Mouse (Mus musculus): ENCODE data around the gene Rnls. TPM values are rescaled to one million over a fixed set of nuclear protein-coding genes. Genes with fewer than 3 reads are reported as not detected.

Gene Rnls
- polyA plus RNA-seq, 1 experiment = not detected

DNA sequence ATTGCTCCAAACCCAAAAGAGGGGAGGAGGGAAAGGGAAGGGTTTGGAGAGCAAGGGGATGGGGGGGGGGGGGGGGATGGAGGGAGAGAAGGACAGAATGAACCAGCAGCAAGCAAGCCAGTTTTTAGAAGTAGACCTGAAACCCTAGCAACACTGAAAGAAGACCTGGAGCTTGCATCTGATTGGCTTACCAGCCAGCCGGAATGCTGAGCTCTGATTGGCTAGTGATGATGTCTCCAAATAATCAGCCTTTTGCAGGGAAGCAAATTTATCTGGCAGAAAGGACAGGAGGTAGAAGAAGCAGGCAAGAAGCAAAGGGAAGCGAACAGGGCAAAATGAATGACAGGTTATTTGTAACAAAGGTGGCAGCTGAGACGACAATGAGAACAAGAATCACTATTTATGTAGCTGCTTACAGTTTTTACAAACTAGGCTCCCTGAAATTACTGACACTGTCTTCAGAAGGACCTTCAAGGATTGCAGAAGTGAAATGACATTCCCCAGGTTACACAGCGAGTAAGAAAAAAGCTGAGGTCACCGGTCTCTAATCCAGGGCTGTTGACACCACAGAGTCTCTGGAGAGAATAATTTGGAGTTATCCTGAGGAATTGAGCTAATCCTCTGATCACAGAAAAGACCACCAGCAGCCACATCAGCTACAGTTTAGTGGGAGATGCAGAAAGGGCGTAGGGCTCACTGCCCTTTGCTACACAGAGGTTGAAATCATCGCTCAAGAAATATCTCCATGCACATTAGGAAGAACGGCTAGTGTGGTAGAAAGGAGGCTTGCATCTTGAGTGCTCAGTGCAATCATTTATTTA is 167.7 kb downstream of the Rnls start:
- TF ChIP-seq POLR2A (IDR thresholded peaks at IDR 0.05; ENCODE audit: borderline replicate concordance, control insufficient read depth, low read depth, low read length) (no peak), CTCF (IDR thresholded peaks at IDR 0.05; ENCODE audit: control insufficient read depth, insufficient read depth, low read length) (no peak)
- WGBS = 27% methylated on average over 8 of the region's 8 CpGs
- Histone ChIP-seq H3K27ac (ENCODE audit: control insufficient read depth, insufficient read depth, low read depth, low read length, poor library complexity) (no peak overlapping the region), H3K4me3 (replicated peaks; ENCODE audit: control insufficient read depth, low read depth, low read length) (no peak overlapping the region), H3K4me1 (ENCODE audit: control insufficient read depth, insufficient read depth, low read length) (peaks cover 2% of the 10 kb centered on the region; the same call in 1 of the 2 replicates)

DNA sequence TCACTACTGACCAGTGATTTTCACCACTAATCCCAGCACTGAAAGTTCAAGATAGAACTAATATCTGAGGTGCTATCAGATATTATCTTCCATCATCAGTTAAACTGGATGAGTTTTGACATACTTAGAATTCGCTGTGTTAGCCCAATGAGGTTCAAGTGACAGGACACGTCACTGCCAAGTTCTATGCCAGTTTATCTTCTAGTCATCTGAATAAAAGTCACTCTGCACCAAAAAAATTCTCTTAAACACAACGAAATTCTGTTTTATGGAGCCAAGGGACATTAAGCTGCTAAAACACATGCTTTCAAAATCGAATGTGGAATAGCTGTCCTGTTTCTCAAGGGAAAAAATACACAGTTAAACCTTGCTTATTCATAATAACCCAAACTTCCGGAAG is 168.3 kb downstream of the Rnls start:
- WGBS = 12% methylated on average over 5 of the region's 5 CpGs
- TF ChIP-seq POLR2A (IDR thresholded peaks at IDR 0.05; ENCODE audit: borderline replicate concordance, control insufficient read depth, low read depth, low read length) (no peak), CTCF (IDR thresholded peaks at IDR 0.05; ENCODE audit: control insufficient read depth, insufficient read depth, low read length) (no peak)
- no peak overlapping the region; the same call in 1 of the 2 replicates for H3K27ac ChIP-seq (ENCODE audit: control insufficient read depth, insufficient read depth, low read depth, low read length, poor library complexity)
- peaks cover 2% of the 10 kb centered on the region; the same call in 1 of the 2 replicates for H3K4me1 ChIP-seq (ENCODE audit: control insufficient read depth, insufficient read depth, low read length)
- H3K4me3 ChIP-seq (replicated peaks; ENCODE audit: control insufficient read depth, low read depth, low read length) = no peak overlapping the region

DNA sequence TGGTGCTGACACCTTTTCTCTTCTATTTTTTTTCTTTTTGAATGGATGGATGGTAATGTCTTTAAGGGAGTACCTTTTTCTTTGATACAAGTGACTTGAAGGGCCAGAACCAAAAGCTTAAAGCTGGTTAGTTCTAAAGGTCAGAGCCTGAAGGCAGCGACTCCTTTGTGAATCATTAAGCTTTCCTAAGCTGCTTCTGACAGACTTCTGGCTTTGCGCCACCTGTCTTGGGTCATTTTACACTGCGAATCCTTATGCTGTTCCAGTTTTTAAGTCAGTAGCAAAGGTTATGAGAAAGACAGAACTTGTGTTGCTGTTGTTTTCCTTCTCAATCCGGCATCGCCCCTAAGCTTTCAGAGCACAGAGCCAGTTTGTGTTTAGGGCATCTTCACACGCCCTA is 168.8 kb downstream of the Rnls start:
- no peak for TF ChIP-seq CTCF (IDR thresholded peaks at IDR 0.05; ENCODE audit: control insufficient read depth, insufficient read depth, low read length)
- TF ChIP-seq POLR2A (IDR thresholded peaks at IDR 0.05; ENCODE audit: borderline replicate concordance, control insufficient read depth, low read depth, low read length) = no peak
- H3K4me1 ChIP-seq (ENCODE audit: control insufficient read depth, insufficient read depth, low read length) = peaks cover 2% of the 10 kb centered on the region; the same call in 1 of the 2 replicates
- H3K27ac ChIP-seq (ENCODE audit: control insufficient read depth, insufficient read depth, low read depth, low read length, poor library complexity) = peak overlapping the region; percentile 77; the same call in 1 of the 2 replicates
- WGBS = 17% methylated on average over 6 of the region's 6 CpGs
- H3K4me3 ChIP-seq (replicated peaks; ENCODE audit: control insufficient read depth, low read depth, low read length) = no peak overlapping the region

DNA sequence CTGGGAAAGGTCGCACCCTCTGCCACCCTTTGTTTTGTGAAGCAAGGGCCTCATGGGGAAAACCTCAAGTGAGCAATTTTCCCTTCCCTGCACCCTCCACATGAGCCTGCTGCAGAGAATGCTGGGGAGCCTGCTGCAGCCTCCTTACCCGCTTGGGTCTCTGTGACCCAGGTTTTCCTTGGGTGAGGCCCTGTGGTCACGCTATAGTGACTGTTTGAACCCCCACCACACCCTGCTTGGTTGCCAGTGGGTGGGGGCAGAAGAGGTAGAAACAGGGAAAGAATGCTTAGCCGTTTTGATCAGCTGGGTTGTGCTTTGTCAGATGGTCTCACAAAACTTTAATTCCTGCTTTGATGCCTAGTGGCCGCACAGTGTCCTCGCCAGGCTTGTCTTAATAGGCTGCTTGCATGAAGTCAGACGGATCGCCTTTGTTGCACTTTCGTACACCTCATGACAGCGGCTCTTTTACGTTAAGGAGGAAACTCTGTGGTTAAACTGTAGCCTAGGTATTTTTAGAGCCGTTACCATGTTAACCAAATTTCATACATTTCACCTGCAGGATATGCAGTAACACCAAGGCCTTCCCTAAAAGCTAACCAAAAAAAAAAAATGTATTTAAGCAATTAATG is 169.4 kb downstream of the Rnls start:
- Histone ChIP-seq H3K27ac (ENCODE audit: control insufficient read depth, insufficient read depth, low read depth, low read length, poor library complexity) (peak overlapping the region; percentile 59), H3K4me1 (ENCODE audit: control insufficient read depth, insufficient read depth, low read length) (peaks cover 2% of the 10 kb centered on the region; the same call in 1 of the 2 replicates), H3K4me3 (replicated peaks; ENCODE audit: control insufficient read depth, low read depth, low read length) (peak overlapping the region; percentile 1)
- WGBS = 2% methylated on average over 12 of the region's 12 CpGs
- TF ChIP-seq CTCF (IDR thresholded peaks at IDR 0.05; ENCODE audit: control insufficient read depth, insufficient read depth, low read length) = no peak
- TF ChIP-seq POLR2A (IDR thresholded peaks at IDR 0.05; ENCODE audit: borderline replicate concordance, control insufficient read depth, low read depth, low read length) = no peak

DNA sequence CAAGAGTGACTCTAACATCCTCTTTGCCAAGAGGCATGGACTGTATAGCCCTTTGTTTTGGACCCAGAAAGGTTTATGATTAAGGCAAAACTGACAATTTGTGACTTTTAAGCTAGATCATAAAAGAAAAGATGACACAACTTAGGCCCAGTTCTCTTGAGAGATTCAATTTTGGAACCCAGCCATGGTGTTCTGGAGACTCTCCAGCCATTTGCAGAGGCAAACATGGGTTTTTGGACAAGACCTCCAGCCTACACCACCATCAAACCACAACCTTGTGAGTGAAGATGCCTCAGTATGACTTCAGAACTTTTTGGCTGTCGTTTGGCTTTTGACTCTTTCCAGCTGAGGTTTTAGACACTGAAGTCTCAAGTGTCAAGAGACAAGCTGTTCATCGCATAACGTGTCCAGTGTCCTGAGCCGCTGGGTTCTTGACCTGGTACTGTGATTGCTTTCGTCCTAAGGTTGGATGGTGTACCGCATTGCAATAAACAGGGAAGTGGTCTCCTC is 174.2 kb downstream of the Rnls start:
- H3K4me1 ChIP-seq (ENCODE audit: control insufficient read depth, insufficient read depth, low read length) = peaks cover 2% of the 10 kb centered on the region; the same call in 1 of the 2 replicates
- 73% methylated on average over 6 of the region's 6 CpGs for WGBS

DNA sequence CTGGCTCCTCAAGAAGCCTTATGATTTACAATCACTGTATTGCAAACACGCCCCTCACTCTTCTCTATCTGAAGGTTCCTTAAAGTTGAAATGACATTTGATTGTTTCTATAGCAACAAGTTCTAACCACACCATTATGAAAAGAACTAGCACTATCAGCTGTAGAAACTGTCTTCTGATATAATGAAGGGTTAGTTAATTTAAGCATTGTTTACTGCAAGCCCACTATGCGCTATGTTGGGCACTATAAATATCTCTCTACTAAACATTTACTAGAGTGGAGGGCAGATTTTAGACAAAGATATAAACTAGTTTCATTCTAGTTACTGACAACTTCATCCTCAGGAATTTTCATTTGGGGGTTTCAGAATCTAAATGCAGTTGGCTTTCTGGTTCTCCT is 182.4 kb downstream of the Rnls start:
- TF ChIP-seq CTCF (IDR thresholded peaks at IDR 0.05; ENCODE audit: control insufficient read depth, insufficient read depth, low read length) (no peak), POLR2A (IDR thresholded peaks at IDR 0.05; ENCODE audit: borderline replicate concordance, control insufficient read depth, low read depth, low read length) (no peak)
- WGBS = 70% methylated on average over 2 of the region's 2 CpGs

More for the DNA sequence above, 174.2 kb downstream of the Rnls start:
- TF ChIP-seq POLR2A (IDR thresholded peaks at IDR 0.05; ENCODE audit: borderline replicate concordance, control insufficient read depth, low read depth, low read length) (no peak), CTCF (IDR thresholded peaks at IDR 0.05; ENCODE audit: control insufficient read depth, insufficient read depth, low read length) (no peak)
- Histone ChIP-seq H3K27ac (ENCODE audit: control insufficient read depth, insufficient read depth, low read depth, low read length, poor library complexity) (no peak overlapping the region), H3K4me3 (replicated peaks; ENCODE audit: control insufficient read depth, low read depth, low read length) (no peak overlapping the region)

DNA sequence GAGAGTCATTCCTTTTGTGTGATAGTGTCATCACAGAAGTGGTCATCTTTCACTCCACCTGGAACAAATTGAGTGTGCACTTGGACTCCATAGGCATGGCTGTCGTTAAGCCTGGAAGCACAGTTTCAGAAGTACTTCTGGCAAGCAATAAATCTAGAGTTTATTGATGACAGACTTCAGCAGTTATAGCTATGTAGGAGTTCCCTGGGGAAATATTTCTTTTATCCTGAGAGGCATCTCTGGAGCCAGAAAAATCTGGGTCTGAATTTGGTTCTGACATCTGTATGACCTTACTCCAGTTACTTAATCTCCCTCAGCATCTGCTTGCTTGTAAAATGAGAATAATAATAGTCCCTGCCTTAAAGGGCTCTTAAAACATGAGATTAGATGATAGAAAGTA is 184.1 kb downstream of the Rnls start:
- no peaks in the 10 kb centered on the region; the same call in 1 of the 2 replicates for H3K4me1 ChIP-seq (ENCODE audit: control insufficient read depth, insufficient read depth, low read length)
- H3K27ac ChIP-seq (ENCODE audit: control insufficient read depth, insufficient read depth, low read depth, low read length, poor library complexity) = no peak overlapping the region
- TF ChIP-seq POLR2A (IDR thresholded peaks at IDR 0.05; ENCODE audit: borderline replicate concordance, control insufficient read depth, low read depth, low read length) = no peak
- no peak for TF ChIP-seq CTCF (IDR thresholded peaks at IDR 0.05; ENCODE audit: control insufficient read depth, insufficient read depth, low read length)
- no peak overlapping the region for H3K4me3 ChIP-seq (replicated peaks; ENCODE audit: control insufficient read depth, low read depth, low read length)
- WGBS = 60% methylated on average over 1 of the region's 1 CpGs

More for the DNA sequence above, 182.4 kb downstream of the Rnls start:
- H3K4me1 ChIP-seq (ENCODE audit: control insufficient read depth, insufficient read depth, low read length) = no peaks in the 10 kb centered on the region; the same call in 1 of the 2 replicates
- no peak overlapping the region for H3K4me3 ChIP-seq (replicated peaks; ENCODE audit: control insufficient read depth, low read depth, low read length)
- H3K27ac ChIP-seq (ENCODE audit: control insufficient read depth, insufficient read depth, low read depth, low read length, poor library complexity) = no peak overlapping the region

DNA sequence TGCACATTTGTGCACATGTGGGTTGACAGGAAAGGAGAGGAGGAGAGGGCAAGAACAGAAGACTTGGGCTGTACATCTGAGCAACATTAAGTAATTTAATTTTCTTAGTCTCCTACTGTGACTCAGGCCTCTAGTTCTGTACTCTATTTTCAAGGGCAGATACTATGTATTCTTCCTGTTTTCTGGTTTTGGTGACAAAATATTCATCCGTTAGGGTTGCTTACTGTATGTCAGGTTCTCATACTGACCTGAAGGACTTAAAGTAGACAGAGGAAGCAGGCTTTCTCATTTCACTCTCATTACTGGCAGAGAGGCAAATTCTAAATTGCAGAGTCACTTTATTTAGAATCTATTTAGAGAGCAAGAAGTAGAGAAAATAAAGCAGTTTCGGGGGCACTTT is 186.7 kb downstream of the Rnls start:
- no peak overlapping the region for H3K27ac ChIP-seq (ENCODE audit: control insufficient read depth, insufficient read depth, low read depth, low read length, poor library complexity)
- 18% methylated on average over 2 of the region's 2 CpGs for WGBS
- TF ChIP-seq POLR2A (IDR thresholded peaks at IDR 0.05; ENCODE audit: borderline replicate concordance, control insufficient read depth, low read depth, low read length) = no peak
- TF ChIP-seq CTCF (IDR thresholded peaks at IDR 0.05; ENCODE audit: control insufficient read depth, insufficient read depth, low read length) = no peak
- no peak overlapping the region for H3K4me3 ChIP-seq (replicated peaks; ENCODE audit: control insufficient read depth, low read depth, low read length)
- no peaks in the 10 kb centered on the region; the same call in 1 of the 2 replicates for H3K4me1 ChIP-seq (ENCODE audit: control insufficient read depth, insufficient read depth, low read length)

Data from bone marrow, adult 2 months (tissue).